In the genomic region with DNA sequence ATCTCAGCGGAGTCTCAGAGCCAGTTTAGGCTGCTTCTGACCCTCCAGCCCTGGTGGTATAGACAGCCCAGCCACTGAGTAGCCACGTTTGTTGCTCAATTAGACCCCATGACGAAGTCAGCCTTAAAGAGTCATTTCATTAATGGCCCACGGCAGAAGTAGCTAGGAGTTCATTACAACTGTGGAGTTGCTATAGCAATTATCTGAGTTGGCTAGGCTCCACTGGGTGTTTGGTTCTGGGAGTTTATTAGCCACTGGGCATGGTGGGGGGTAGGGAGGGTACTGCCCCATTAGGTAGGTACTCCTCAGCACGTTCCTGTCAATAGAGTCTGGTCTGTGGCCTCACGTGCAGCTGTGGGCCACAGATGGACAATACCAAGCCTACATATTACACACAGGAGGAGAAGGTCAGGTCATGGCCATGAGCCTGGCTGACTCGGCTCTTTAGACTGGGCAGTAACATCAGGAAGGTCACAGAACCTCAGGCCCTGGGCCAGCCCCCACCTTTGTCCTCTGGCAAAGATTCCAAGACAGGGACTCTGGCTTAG, we compare ENCODE assay signal across 9 mouse cellular contexts.
DNase-seq lines count a peak whose midpoint lies in the region; ATAC-seq and TF ChIP-seq lines count a peak whose summit lies in the region.
"Had no signal": no experiment of that assay in that cellular context is flagged by ENCODE, and none has a peak within 500 bp of the region (broad histone marks: within the 10 kb centered on the region; RNA-seq: fewer than 3 reads in every experiment).

No protein-coding gene starts in this region.

- H3K4me3 ChIP-seq in gastrocnemius, adult 2 months: no peak overlapping the region
- H3K4me3 ChIP-seq in heart, adult 2 months: no peak overlapping the region
- H3K4me3 ChIP-seq in midbrain, embryonic 14.5 days (replicated peaks; ENCODE audit: low read depth, low read length): no peak overlapping the region
- H3K4me3 ChIP-seq: limb, embryonic 13.5 days had no signal

- no peaks in the 10 kb centered on the region for H3K79me2 ChIP-seq in heart, adult 2 months (replicated peaks; ENCODE audit: control insufficient read depth, insufficient read depth, low read length)

- ATAC-seq in midbrain, embryonic 14.5 days (ENCODE audit: low FRiP score, low TSS enrichment): no peak
- no peak for ATAC-seq in inflammation-experienced regulatory T-cells, adult 6 months

- H3K9me3 ChIP-seq in midbrain, embryonic 14.5 days (ENCODE audit: control insufficient read depth, low read length): no peaks in the 10 kb centered on the region
- H3K9me3 ChIP-seq: limb, embryonic 13.5 days had no signal

- H3K27me3 ChIP-seq in heart, adult 2 months (ENCODE audit: control insufficient read depth, insufficient read depth, low read length): no peaks in the 10 kb centered on the region
- H3K27me3 ChIP-seq in midbrain, embryonic 14.5 days (ENCODE audit: control insufficient read depth, insufficient read depth, low read length): no peaks in the 10 kb centered on the region
- H3K27me3 ChIP-seq: limb, embryonic 13.5 days had no signal

- TF ChIP-seq POLR2A in heart, adult 2 months (IDR thresholded peaks at IDR 0.05; ENCODE audit: insufficient read depth, low read depth, low read length): no peak

- TF ChIP-seq CTCF in gastrocnemius, adult 2 months (IDR thresholded peaks at IDR 0.05): no peak
- no peak for TF ChIP-seq CTCF in heart, adult 2 months (IDR thresholded peaks at IDR 0.05)

- peak overlapping the region; percentile 91 for H3K27ac ChIP-seq in gastrocnemius, adult 2 months
- H3K27ac ChIP-seq in heart, adult 2 months: peak overlapping the region; percentile 66
- no peak overlapping the region for H3K27ac ChIP-seq in midbrain, embryonic 14.5 days (replicated peaks; ENCODE audit: low read depth, low read length)
- H3K27ac ChIP-seq: limb, embryonic 13.5 days had no signal

- peaks cover 8% of the 10 kb centered on the region for H3K4me1 ChIP-seq in heart, adult 2 months (ENCODE audit: control insufficient read depth, insufficient read depth, low read length)
- H3K4me1 ChIP-seq in midbrain, embryonic 14.5 days (ENCODE audit: control insufficient read depth, insufficient read depth, low read length): peaks cover 3% of the 10 kb centered on the region; the same call in 1 of the 2 replicates

- peak; percentile 37; the same call in 1 of the 2 replicates for TF ChIP-seq EP300 in heart, adult 2 months (IDR thresholded peaks at IDR 0.05; ENCODE audit: insufficient read depth, low read depth, low read length)

- no peaks in the 10 kb centered on the region for H3K36me3 ChIP-seq in heart, adult 2 months (ENCODE audit: control insufficient read depth, insufficient read depth, low read length)
- no peaks in the 10 kb centered on the region for H3K36me3 ChIP-seq in midbrain, embryonic 14.5 days (ENCODE audit: control insufficient read depth, insufficient read depth, low read length)
- H3K36me3 ChIP-seq: limb, embryonic 13.5 days had no signal

- H3K9ac ChIP-seq in heart, adult 2 months (ENCODE audit: low read depth, low read length): no peak overlapping the region
- no peak overlapping the region for H3K9ac ChIP-seq in midbrain, embryonic 14.5 days (replicated peaks; ENCODE audit: low read length)
- H3K9ac ChIP-seq: limb, embryonic 13.5 days had no signal

- 41% methylated on average over 7 of the region's 7 CpGs for WGBS in heart, adult 2 months
- 65% methylated on average over 7 of the region's 7 CpGs for WGBS in midbrain, embryonic 14.5 days

- DNase-seq in gastrocnemius, adult 2 months: peak; percentile 61
- DNase-seq in gastrocnemius, postnatal 4 days (ENCODE audit: low spot score in 2 of 2): no peak
- peak; percentile 43 to 66 for DNase-seq in heart, adult 2 months
- DNase-seq in kidney, adult 9 months: peak; percentile 95
- peak; percentile 43 for DNase-seq in midbrain, embryonic 14.5 days
- DNase-seq in right cerebral cortex, adult 18-20 months: no peak
- DNase-seq in natural killer cell, adult 2 months (ENCODE audit: low spot score in 2 of 2): no peak

- H3K4me2 ChIP-seq in midbrain, embryonic 14.5 days (ENCODE audit: low read length): no peak overlapping the region
- H3K4me2 ChIP-seq: limb, embryonic 13.5 days had no signal

- intact Hi-C loops in gastrocnemius, adult 2 months (cut with DNase I): no loop called here
- intact Hi-C loops in heart, adult 2 months (cut with DNase I): no loop called here

Comparison
In these comparisons a context has a peak if more than half of its experiments do, and no peak if none do; other contexts are left out.
1. DNase-seq: peak in gastrocnemius, adult 2 months (single experiment), heart, adult 2 months (2 of 2), kidney, adult 9 months (single experiment) and midbrain, embryonic 14.5 days (single experiment); none in gastrocnemius, postnatal 4 days (0 of 2), right cerebral cortex, adult 18-20 months (single experiment) and natural killer cell, adult 2 months (0 of 2).